Mouse (Mus musculus) intestine, embryonic 16.5 days (tissue): ENCODE results near the gene Gtf3c5. TPM values are rescaled to one million over a fixed set of nuclear protein-coding genes. Genes with fewer than 3 reads are reported as not detected.

Experiments
- ATAC-seq: fragments of 200-750 bp; cut with Nextera tagmentation; 2 replicates; pipeline ENCODE4 v1.8.0; 2017; ENCODE audit warnings: moderate TSS enrichment, moderate library complexity
- H3K27ac ChIP-seq: fragments of 300-500 bp; sonication (generic); 2 replicates; pipeline ENCODE4 v1.5.1; 2014; ENCODE audit warnings: mild to moderate bottlenecking, low read length
- H3K27me3 ChIP-seq: fragments of 300-500 bp; sonication (generic); replicated peaks from 2 replicates; pipeline ENCODE4 v1.6.1; 2014; ENCODE audit warnings: low read length, control low read depth, mixed read lengths; ENCODE audit not compliant: control insufficient read depth, insufficient read depth
- H3K36me3 ChIP-seq: fragments of 300-500 bp; sonication (generic); 2 replicates; pipeline ENCODE4 v1.6.1; 2014; ENCODE audit warnings: low read length, control low read depth; ENCODE audit not compliant: control insufficient read depth, insufficient read depth
- H3K4me1 ChIP-seq: fragments of 300-500 bp; sonication (generic); 2 replicates; pipeline ENCODE4 v1.6.1; 2014; ENCODE audit warnings: low read length, control low read depth, mixed read lengths; ENCODE audit not compliant: control insufficient read depth, insufficient read depth
- H3K4me2 ChIP-seq: fragments of 300-500 bp; sonication (generic); 2 replicates; pipeline ENCODE4 v1.6.1; 2014; ENCODE audit warnings: low read depth, low read length, control low read depth
- H3K4me3 ChIP-seq: fragments of 300-500 bp; sonication (generic); 2 replicates; pipeline ENCODE4 v1.5.1; 2014; ENCODE audit warnings: mild to moderate bottlenecking, low read length
- H3K9ac ChIP-seq: fragments of 300-500 bp; sonication (generic); 2 replicates; pipeline ENCODE4 v1.6.1; 2014; ENCODE audit warnings: low read depth, low read length
- H3K9me3 ChIP-seq: fragments of 300-500 bp; sonication (generic); 2 replicates; pipeline ENCODE4 v1.6.1; 2016; ENCODE audit warnings: low read length, control low read depth; ENCODE audit not compliant: control insufficient read depth
- WGBS: fragments of 180-500 bp; shearing (Covaris S2); extraction: QIAGEN DNeasy Blood & Tissue Kit; methylation state at CpG from one replicate; pipeline ENCODE4 v1.1.7; 2014; 5-methylcytosine and 5-hydroxymethylcytosine counted together
- polyA plus RNA-seq: library from polyadenylated mRNA; unstranded; fragments of >200 nt; fragmentation: Nextera tagmentation; extraction: Ambion mirVana; gene quantifications from 2 replicates; pipeline ENCODE4 v1.2.1, GENCODE M21; 2015

Gene Gtf3c5
- polyA plus RNA-seq, 1 experiment from 2014 or later = 32.2 TPM

DNA sequence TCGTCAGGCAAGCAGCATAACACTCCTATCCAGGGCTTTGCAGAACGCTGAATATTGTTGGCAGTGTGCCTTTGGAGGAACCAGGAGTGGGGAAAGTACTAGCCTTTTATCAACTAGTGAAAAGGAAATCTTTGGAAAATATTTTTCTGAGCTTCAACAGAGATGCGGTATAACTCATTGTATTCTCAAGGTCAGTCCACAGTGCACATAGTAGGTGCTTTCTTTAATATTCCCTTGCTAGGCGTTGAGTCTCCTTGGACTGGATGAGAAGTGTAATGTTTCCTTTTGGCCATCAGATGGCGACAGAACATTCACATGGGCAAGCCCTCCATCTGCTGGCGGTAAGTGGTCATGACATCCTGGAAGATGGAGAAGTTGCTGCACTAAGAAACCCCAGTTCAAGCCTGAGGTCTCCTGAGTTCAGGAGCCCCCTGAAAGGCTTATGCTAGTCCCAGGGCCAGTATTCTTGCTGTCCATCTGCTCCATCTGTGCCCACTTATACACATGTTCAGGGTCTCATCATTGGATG, 1.6 kb upstream of the Gtf3c5 start:
- H3K27ac ChIP-seq = no peak overlapping the region
- no peaks in the 10 kb centered on the region for H3K36me3 ChIP-seq
- H3K4me1 ChIP-seq = peaks cover 7% of the 10 kb centered on the region; the same call in 1 of the 2 replicates
- H3K4me3 ChIP-seq = no peak overlapping the region
- ATAC-seq = no peak
- H3K9ac ChIP-seq = no peak overlapping the region
- no peak overlapping the region for H3K4me2 ChIP-seq
- 16% methylated on average over 6 of the region's 6 CpGs for WGBS
- H3K27me3 ChIP-seq = no peaks in the 10 kb centered on the region
- no peaks in the 10 kb centered on the region for H3K9me3 ChIP-seq

DNA sequence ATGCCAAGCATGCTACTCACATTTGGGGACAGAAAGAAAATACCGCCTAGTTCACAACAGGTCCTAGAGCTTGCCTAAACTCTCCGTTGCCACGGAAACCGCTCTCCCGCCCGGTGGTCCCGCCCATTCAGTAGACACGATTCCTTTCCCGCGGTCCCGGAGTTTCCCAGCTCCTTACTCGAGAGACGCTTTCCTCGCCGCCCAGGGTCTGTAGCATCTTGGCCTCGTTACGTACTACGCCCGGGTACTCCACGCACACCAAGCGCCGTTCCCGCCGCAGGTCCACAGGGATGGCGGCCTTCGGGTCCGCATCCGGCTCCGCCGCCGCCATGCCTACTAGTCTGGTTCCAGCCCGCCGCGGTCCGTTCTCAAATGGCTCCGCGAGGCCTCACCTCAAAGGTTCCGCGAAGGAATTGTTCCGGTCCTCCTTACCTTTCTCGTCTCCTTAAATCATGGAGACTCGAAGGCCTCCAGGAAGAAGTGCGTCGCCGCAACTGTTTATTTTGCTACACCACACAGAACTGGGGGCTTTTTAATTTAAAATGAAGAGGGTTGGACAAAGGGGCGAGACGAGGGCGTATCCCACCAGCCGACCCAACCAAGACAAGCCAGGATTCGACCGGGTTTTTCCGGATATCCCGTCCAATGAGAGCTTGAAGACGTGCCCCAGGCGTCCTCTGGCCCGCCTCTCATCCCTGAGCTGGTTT, 751 bp downstream of the Gtf3c5 start:
- Histone ChIP-seq H3K4me1 (peaks cover 7% of the 10 kb centered on the region; the same call in 1 of the 2 replicates), H3K4me2 (peak overlapping the region; percentile 70), H3K4me3 (peak overlapping the region; percentile 81), H3K9me3 (no peaks in the 10 kb centered on the region), H3K36me3 (0 out of 2 replicates have a peak, but pooled peaks cover 11% of the 10 kb centered on the region), H3K27ac (peak overlapping the region; percentile 87), H3K27me3 (no peaks in the 10 kb centered on the region), H3K9ac (peak overlapping the region; percentile 84)
- WGBS = under 1% methylated on average over 56 of the region's 56 CpGs
- peak; percentile 95 for ATAC-seq

DNA sequence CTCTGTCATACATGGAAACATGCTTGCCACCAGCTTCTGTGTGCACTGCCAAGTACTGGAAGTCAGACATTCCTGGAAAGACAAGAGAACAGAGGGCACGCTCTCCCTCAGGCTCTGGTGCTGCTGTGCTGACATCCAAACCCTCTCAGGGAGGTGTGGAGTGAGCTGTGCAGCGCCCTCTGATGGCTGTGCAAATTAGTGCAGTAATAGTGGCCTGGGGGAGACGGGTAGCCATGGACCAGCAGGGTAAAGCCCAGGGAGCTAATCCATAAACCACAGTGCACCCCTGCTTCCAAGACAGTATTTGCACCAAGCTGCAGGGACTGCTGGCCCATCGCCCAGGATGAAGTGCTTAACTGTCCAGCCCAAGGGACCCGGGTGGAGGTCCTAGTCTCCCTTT, 5.5 kb downstream of the Gtf3c5 start:
- Histone ChIP-seq H3K27me3 (no peaks in the 10 kb centered on the region), H3K9me3 (no peaks in the 10 kb centered on the region), H3K36me3 (0 out of 2 replicates have a peak, but pooled peaks cover 16% of the 10 kb centered on the region), H3K4me3 (no peak overlapping the region), H3K4me1 (peaks cover 3% of the 10 kb centered on the region; the same call in 1 of the 2 replicates), H3K4me2 (no peak overlapping the region), H3K27ac (no peak overlapping the region), H3K9ac (no peak overlapping the region)
- 77% methylated on average over 5 of the region's 5 CpGs for WGBS
- ATAC-seq = no peak

DNA sequence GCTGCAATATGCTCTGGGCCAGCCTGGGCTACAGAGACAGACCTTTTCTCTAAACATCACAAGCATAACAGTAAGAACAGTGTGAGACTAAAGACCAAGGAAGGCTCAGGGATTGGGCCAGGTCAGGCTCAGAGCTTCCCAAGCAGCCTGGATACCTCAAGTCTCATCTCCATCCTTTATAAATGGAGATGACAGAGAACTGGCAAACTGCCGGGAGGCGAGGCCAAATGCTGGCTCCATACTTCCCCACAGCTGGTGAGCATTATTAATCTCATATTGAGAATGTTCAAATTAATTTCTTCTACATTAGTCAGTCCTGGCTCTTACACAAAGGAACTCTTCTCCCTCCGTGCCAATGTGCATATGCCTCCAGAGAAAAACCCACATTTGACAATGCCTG, 6.7 kb downstream of the Gtf3c5 start:
- Histone ChIP-seq H3K4me3 (no peak overlapping the region), H3K9me3 (no peaks in the 10 kb centered on the region), H3K9ac (no peak overlapping the region), H3K4me2 (no peak overlapping the region), H3K36me3 (peaks cover 21% of the 10 kb centered on the region; the same call in 1 of the 2 replicates), H3K27ac (no peak overlapping the region), H3K4me1 (peaks cover under 1% of the 10 kb centered on the region; the same call in 1 of the 2 replicates), H3K27me3 (no peaks in the 10 kb centered on the region)
- no peak for ATAC-seq
- 78% methylated on average over 3 of the region's 3 CpGs for WGBS

DNA sequence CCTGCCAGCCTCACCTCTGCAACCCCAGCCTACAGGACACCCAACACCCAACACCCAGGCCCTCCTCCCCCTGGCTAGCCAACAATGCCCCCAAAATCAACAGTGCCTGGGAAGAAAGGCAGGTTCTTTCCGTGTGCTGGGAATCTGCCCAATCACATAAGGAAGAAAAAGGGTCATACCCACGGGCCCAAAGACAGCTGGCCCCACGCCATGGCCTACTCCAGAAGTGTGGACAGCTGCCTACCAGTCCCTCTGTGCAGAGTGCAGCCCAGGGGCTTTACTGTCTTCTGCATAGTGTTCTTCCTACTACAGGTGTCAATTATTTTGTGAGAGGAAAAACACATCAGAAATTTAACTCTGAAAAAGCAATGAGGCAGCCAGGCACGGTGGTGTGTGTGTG, 8.2 kb downstream of the Gtf3c5 start:
- 80% methylated on average over 4 of the region's 4 CpGs for whole genome bisulfite sequencing
- H3K4me2 ChIP-seq = no peak overlapping the region
- H3K9me3 ChIP-seq = no peaks in the 10 kb centered on the region
- H3K9ac ChIP-seq = no peak overlapping the region
- H3K36me3 ChIP-seq = peaks cover 28% of the 10 kb centered on the region
- H3K27ac ChIP-seq = no peak overlapping the region
- ATAC-seq = no peak
- no peaks in the 10 kb centered on the region for H3K4me1 ChIP-seq
- no peak overlapping the region for H3K4me3 ChIP-seq
- no peaks in the 10 kb centered on the region for H3K27me3 ChIP-seq

DNA sequence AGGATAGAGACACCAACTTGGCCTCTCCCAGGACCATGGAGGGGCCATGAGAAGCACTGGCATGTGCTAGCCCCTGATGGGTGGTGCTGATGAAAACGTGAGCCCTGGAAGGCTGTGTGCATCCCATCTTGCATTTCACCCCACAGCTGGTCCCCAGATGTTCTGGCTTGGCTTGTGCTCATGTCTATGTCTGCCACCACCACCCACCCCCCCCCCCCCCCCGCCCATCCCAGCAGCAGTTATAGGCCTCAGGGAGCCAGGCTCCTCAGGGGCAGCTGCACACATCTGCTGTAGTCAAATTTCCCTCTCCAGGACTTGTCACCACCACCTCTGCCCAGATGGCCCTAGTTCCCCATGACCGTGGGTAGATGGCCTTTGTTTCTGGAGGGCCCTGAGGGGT, 13.6 kb downstream of the Gtf3c5 start:
- ATAC-seq = no peak
- 66% methylated on average over 3 of the region's 3 CpGs for WGBS
- H3K36me3 ChIP-seq = peaks cover 19% of the 10 kb centered on the region

DNA sequence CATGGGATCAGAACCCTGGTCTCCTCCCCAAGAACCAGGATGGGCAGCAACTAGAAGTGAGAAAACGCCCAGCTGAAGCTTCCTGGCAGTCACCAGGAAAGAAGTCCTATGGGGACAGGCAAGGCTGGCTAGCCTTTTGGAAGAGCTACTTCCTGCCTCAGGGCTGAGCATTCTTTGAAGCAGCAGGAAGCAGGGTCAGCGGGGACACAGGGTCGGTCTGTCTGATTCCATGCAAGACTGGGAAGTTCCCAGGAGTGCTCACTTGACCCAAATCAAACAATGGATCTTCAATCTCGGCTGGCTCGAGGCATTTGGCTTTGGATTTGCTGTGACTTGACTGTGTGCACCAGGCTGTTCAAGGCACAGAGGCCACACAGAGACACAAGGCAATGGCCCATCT, 17.0 kb downstream of the Gtf3c5 start:
- Histone ChIP-seq H3K4me1 (no peaks in the 10 kb centered on the region), H3K9me3 (no peaks in the 10 kb centered on the region), H3K27ac (0 out of 2 replicates have a peak overlapping the region, but pooled peaks have one; percentile 8), H3K27me3 (no peaks in the 10 kb centered on the region), H3K4me3 (no peak overlapping the region), H3K36me3 (peaks cover 8% of the 10 kb centered on the region), H3K9ac (no peak overlapping the region), H3K4me2 (no peak overlapping the region)
- 72% methylated on average over 5 of the region's 5 CpGs for WGBS
- ATAC-seq = no peak

More for the DNA sequence above, 13.6 kb downstream of the Gtf3c5 start:
- Histone ChIP-seq H3K9me3 (no peaks in the 10 kb centered on the region), H3K27me3 (no peaks in the 10 kb centered on the region), H3K4me2 (no peak overlapping the region), H3K9ac (no peak overlapping the region), H3K27ac (no peak overlapping the region), H3K4me1 (no peaks in the 10 kb centered on the region), H3K4me3 (no peak overlapping the region)

DNA sequence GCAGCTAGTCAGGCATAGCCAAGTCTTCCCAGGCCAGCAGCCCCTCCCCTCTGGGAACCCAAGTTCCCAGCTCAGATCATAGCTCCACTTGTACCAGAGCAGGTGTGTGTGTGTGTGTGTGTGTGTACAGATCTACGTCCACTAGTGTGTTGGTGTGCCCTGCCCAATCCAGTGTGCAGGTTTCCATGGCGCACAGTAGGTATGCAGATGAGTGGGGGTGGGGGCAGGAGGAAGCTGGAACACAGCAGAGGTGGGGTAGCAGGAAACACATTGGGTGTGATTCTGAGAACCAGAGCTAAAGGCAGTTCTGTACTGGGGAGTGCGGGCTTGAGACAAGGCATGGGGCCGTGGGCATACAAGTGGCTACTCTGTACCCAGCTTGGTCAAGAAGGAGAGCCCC, 19.2 kb downstream of the Gtf3c5 start:
- ATAC-seq = no peak
- no peaks in the 10 kb centered on the region for H3K4me1 ChIP-seq
- WGBS = 88% methylated on average over 4 of the region's 4 CpGs
- H3K27me3 ChIP-seq = no peaks in the 10 kb centered on the region
- no peak overlapping the region for H3K9ac ChIP-seq
- H3K4me2 ChIP-seq = no peak overlapping the region
- no peaks in the 10 kb centered on the region for H3K9me3 ChIP-seq
- H3K27ac ChIP-seq = no peak overlapping the region
- H3K4me3 ChIP-seq = no peak overlapping the region
- 0 out of 2 replicates have a peak, but pooled peaks cover 3% of the 10 kb centered on the region for H3K36me3 ChIP-seq

DNA sequence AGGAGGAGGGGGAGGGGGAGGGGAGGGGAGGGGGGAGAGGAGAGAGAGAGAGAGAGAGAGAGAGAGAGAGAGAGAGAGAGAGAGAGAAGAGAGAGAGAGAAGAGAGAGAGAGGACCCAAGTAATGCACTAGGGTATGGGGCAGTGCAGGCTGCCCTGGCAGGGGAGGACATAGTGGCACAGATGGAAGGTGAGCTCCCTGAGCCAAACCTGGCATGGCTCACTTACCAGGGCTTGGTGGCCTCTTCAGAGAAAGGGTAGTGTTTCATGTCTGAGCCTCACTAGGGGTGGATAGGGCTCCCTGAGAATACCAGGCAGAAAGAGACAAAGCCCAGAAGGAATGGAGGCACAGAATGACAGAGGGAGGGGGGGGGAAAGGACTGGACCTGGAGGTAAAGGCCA, 19.7 kb downstream of the Gtf3c5 start:
- no peak overlapping the region for H3K9ac ChIP-seq
- H3K36me3 ChIP-seq = no peaks in the 10 kb centered on the region
- H3K27ac ChIP-seq = no peak overlapping the region
- no peak overlapping the region for H3K4me3 ChIP-seq
- H3K4me2 ChIP-seq = no peak overlapping the region
- H3K9me3 ChIP-seq = no peaks in the 10 kb centered on the region
- no peaks in the 10 kb centered on the region for H3K4me1 ChIP-seq
- no peaks in the 10 kb centered on the region for H3K27me3 ChIP-seq
- no peak for ATAC-seq
